Mouse (Mus musculus) MEL (cell line): ENCODE results near the gene Haus3. TPM values are rescaled to one million over a fixed set of nuclear protein-coding genes. Genes with fewer than 3 reads are reported as not detected.

Source experiments
- DNase-seq: peaks from one replicate; pipeline ENCODE4 v3.0.0; 2011; ENCODE audit warnings: low read depth, low spot score
- H3K27ac ChIP-seq: 2 replicates; pipeline ENCODE4 v1.5.1; 2012; ENCODE audit warnings: low read depth, mild to moderate bottlenecking, control low read depth, low read length, moderate library complexity; ENCODE audit not compliant: control insufficient read depth
- H3K27me3 ChIP-seq, 2 experiments: fragments of 150-350 bp in 1 of 2; sonication (generic) in 1 of 2; 2 replicates each; pipeline ENCODE4 v1.6.1; 2012; ENCODE audit warnings: low read length in 2 of 2, mild to moderate bottlenecking in 2 of 2, improper control_type of control experiment in 1 of 2, moderate library complexity in 1 of 2; ENCODE audit not compliant: insufficient read depth in 2 of 2, control insufficient read depth in 1 of 2
- H3K36me3 ChIP-seq, 2 experiments: 2 replicates each; pipeline ENCODE4 v1.6.1; 2012 to 2014; ENCODE audit warnings: low read length in 2 of 2, improper control_type of control experiment in 1 of 2, inconsistent platforms in 1 of 2, mild to moderate bottlenecking in 1 of 2; ENCODE audit not compliant: insufficient read depth in 2 of 2, control insufficient read depth in 1 of 2
- H3K4me1 ChIP-seq, 2 experiments: fragments of 150-350 bp in 1 of 2; sonication (generic) in 1 of 2; 2 replicates each; pipeline ENCODE4 v1.6.1; 2012; ENCODE audit warnings: low read length in 2 of 2, improper control_type of control experiment in 1 of 2, mild to moderate bottlenecking in 1 of 2; ENCODE audit not compliant: insufficient read depth in 2 of 2, control insufficient read depth in 1 of 2
- H3K4me3 ChIP-seq, 2 experiments: fragments of 150-350 bp in 1 of 2; sonication (generic) in 1 of 2; 2 replicates each; pipeline ENCODE4 v1.5.1; 2012; ENCODE audit warnings: low read depth in 2 of 2, low read length in 2 of 2, mild to moderate bottlenecking in 2 of 2, moderate library complexity in 2 of 2, control low read depth in 1 of 2, improper control_type of control experiment in 1 of 2; ENCODE audit not compliant: control insufficient read depth in 1 of 2, insufficient read depth in 1 of 2
- H3K79me2 ChIP-seq: 2 replicates; pipeline ENCODE4 v1.6.1; 2012; ENCODE audit warnings: mild to moderate bottlenecking, low read length, moderate library complexity; ENCODE audit not compliant: control insufficient read depth, poor library complexity, insufficient read depth
- H3K9ac ChIP-seq: 2 replicates; pipeline ENCODE4 v1.6.1; 2012; ENCODE audit warnings: low read depth, mild to moderate bottlenecking, control low read depth, low read length, moderate library complexity; ENCODE audit not compliant: control insufficient read depth, poor library complexity, severe bottlenecking
- H3K9me3 ChIP-seq: fragments of 150-350 bp; sonication (generic); replicated peaks from 2 replicates; pipeline ENCODE4 v1.6.1; 2012; ENCODE audit warnings: mild to moderate bottlenecking, low read length, improper control_type of control experiment, moderate library complexity; ENCODE audit not compliant: insufficient read depth
- BHLHE40 ChIP-seq: IDR thresholded peaks from 2 replicates; pipeline ENCODE4 v1.6.1; 2012; ENCODE audit warnings: low read depth, mild to moderate bottlenecking, inconsistent platforms, low read length, improper control_type of control experiment, borderline replicate concordance
- CHD2 ChIP-seq: IDR thresholded peaks from 2 replicates; pipeline ENCODE4 v1.6.1; 2011; ENCODE audit warnings: low read length, improper control_type of control experiment
- CTCF ChIP-seq, 3 experiments: IDR thresholded peaks in 2 of 3; conservative IDR thresholded peaks in 1 of 3; 2 replicates each; pipeline ENCODE4 v1.5.1; 2011 to 2012; ENCODE audit warnings: low read length in 3 of 3, low read depth in 2 of 3, mild to moderate bottlenecking in 2 of 3, improper control_type of control experiment in 1 of 3, inconsistent platforms in 1 of 3, mixed read lengths in 1 of 3, moderate library complexity in 1 of 3; ENCODE audit not compliant: control insufficient read depth in 1 of 3, insufficient read depth in 1 of 3, poor library complexity in 1 of 3, severe bottlenecking in 1 of 3
- E2F4 ChIP-seq: IDR thresholded peaks from 2 replicates; pipeline ENCODE4 v1.6.1; 2011; ENCODE audit warnings: low read depth, low read length, improper control_type of control experiment, borderline replicate concordance
- ELF1 ChIP-seq: IDR thresholded peaks from 2 replicates; pipeline ENCODE4 v1.6.1; 2014; ENCODE audit warnings: low read depth, mild to moderate bottlenecking, inconsistent platforms, low read length, improper control_type of control experiment, moderate library complexity
- HCFC1 ChIP-seq: IDR thresholded peaks from 2 replicates; pipeline ENCODE4 v1.6.1; 2012; ENCODE audit warnings: low read depth, mild to moderate bottlenecking, inconsistent platforms, low read length, improper control_type of control experiment, moderate library complexity
- MAFK ChIP-seq: IDR thresholded peaks from 2 replicates; pipeline ENCODE4 v1.6.1; 2011; ENCODE audit warnings: low read depth, mild to moderate bottlenecking, low read length, improper control_type of control experiment, borderline replicate concordance
- MAX ChIP-seq: IDR thresholded peaks from 2 replicates; pipeline ENCODE4 v1.6.1; 2011; ENCODE audit warnings: low read length, improper control_type of control experiment
- MAZ ChIP-seq: IDR thresholded peaks from 2 replicates; pipeline ENCODE4 v1.6.1; 2012; ENCODE audit warnings: low read depth, mild to moderate bottlenecking, inconsistent platforms, low read length, improper control_type of control experiment
- MYB ChIP-seq: IDR thresholded peaks from 2 replicates; pipeline ENCODE4 v1.6.1; 2011; ENCODE audit warnings: mild to moderate bottlenecking, low read depth, low read length, improper control_type of control experiment
- MYC ChIP-seq: IDR thresholded peaks from 2 replicates; pipeline ENCODE4 v1.6.1; 2011; ENCODE audit warnings: low read depth, mild to moderate bottlenecking, low read length, improper control_type of control experiment, moderate library complexity
- NELFE ChIP-seq: IDR thresholded peaks from 2 replicates; pipeline ENCODE4 v1.6.1; 2011; ENCODE audit warnings: low read depth, low read length, improper control_type of control experiment
- POLR2AphosphoS2 ChIP-seq: IDR thresholded peaks from 2 replicates; pipeline ENCODE4 v1.6.1; 2011; ENCODE audit warnings: low read length, improper control_type of control experiment
- POLR2AphosphoS5 ChIP-seq: IDR thresholded peaks from 2 replicates; pipeline ENCODE4 v1.6.1; 2012; ENCODE audit warnings: low read depth, borderline replicate concordance, mild to moderate bottlenecking, inconsistent platforms, low read length, moderate library complexity, mixed read lengths
- SIN3A ChIP-seq: IDR thresholded peaks from 2 replicates; pipeline ENCODE4 v1.6.1; 2012; ENCODE audit warnings: low read length, improper control_type of control experiment, inconsistent platforms
- TAL1 ChIP-seq: IDR thresholded peaks from 2 replicates; pipeline ENCODE4 v1.6.1; 2012; ENCODE audit warnings: mild to moderate bottlenecking, inconsistent platforms, low read length, moderate library complexity, mixed read lengths
- TBP ChIP-seq: IDR thresholded peaks from 2 replicates; pipeline ENCODE4 v1.8.0; 2011; ENCODE audit warnings: low read depth, low read length, improper control_type of control experiment
- TCF12 ChIP-seq: IDR thresholded peaks from 2 replicates; pipeline ENCODE4 v1.6.1; 2014; ENCODE audit warnings: low read depth, mild to moderate bottlenecking, inconsistent platforms, low read length, improper control_type of control experiment, moderate library complexity
- UBTF ChIP-seq: IDR thresholded peaks from 2 replicates; pipeline ENCODE4 v1.6.1; 2012; ENCODE audit warnings: low read depth, mild to moderate bottlenecking, inconsistent platforms, low read length, improper control_type of control experiment, moderate library complexity, borderline replicate concordance; ENCODE audit not compliant: insufficient read depth
- USF1 ChIP-seq: IDR thresholded peaks from 2 replicates; pipeline ENCODE4 v1.6.1; 2014; ENCODE audit warnings: low read depth, mild to moderate bottlenecking, inconsistent platforms, low read length, improper control_type of control experiment, moderate library complexity
- ZKSCAN1 ChIP-seq: IDR thresholded peaks from 2 replicates; pipeline ENCODE4 v1.6.1; 2012; ENCODE audit warnings: low read depth, mild to moderate bottlenecking, inconsistent platforms, low read length, improper control_type of control experiment, moderate library complexity
- ZNF384 ChIP-seq: IDR thresholded peaks from 2 replicates; pipeline ENCODE4 v1.6.1; 2012; ENCODE audit warnings: low read depth, mild to moderate bottlenecking, inconsistent platforms, low read length, improper control_type of control experiment
- polyA plus RNA-seq, 2 experiments: library from polyadenylated mRNA; stranded (reverse) in 1 of 2; unstranded in 1 of 2; fragments of >175 nt in 1 of 2; fragments of >200 nt in 1 of 2; gene quantifications; 2 replicates each; pipeline versions ENCODE4 v1.2.1 to v1.2.4; 2012; ENCODE audit warnings: low replicate concordance in 2 of 2, low read depth in 1 of 2; ENCODE audit not compliant: insufficient read length in 2 of 2, insufficient read depth in 1 of 2, missing spikeins in 1 of 2
- total RNA-seq: library from RNA; depleted of rRNA; stranded (reverse); fragments of 300-350 nt; gene quantifications from 2 replicates; pipeline ENCODE4 v1.2.3, GENCODE M21; 2012

Gene Haus3
- total and polyA plus RNA-seq, 3 experiments, result 52.6 to 184 (median 54.0) TPM

DNA sequence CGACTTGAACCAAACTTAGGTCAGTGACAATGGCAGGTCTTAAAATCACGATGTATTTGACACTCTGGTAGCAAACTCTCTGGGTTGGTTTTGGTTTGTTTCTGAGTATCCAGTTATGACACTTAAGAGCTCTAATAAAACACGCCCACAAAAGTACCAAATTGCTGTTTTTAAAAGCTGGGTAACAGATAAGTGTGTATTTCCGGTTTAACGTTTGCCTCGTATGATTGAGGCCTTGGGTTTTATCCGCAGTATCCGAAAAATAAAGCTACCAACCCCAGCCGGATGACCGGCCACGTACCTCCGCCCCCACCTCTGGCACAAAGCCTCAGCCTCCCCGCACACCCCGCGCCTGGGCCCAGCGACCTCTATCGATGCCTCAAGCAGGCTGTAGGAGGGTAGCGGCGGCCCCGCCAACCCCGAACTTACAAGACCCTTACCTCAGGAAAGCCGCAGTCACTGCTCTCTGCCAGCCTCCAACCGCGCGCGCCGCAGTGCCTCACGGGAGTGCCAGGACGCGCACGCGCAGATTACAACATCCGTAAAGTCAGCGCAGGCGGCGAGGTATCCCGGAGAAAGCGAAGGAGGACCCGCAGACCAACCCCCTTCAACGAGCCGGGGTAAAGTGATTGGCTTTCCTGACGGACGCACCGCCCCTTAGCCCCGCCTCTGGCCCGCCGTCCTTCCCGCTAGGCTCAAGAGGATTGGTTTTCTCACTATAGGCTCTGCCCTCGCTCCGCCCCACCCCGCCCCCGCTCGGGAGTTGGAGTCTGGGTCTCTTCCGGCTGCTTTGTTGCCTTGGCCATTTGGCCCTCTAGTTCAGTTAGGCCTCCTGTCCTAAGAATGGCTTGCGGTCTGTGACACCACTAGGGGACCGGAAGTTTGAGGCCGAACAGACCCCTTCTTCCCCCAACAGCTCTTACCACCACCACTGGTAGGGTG is at the start of gene Haus3, which contains the start of gene Poln (continued):
- TF ChIP-seq MAFK (no peak; the same call in 1 of the 2 replicates), ZNF384 (peak; percentile 31; the same call in 1 of the 2 replicates), MYC (peak; percentile 91), E2F4 (no peak), MYB (peak; percentile 80; the same call in 1 of the 2 replicates), TAL1 (no peak)
- TF ChIP-seq, all 39 proteins: peak for 24

- Histone ChIP-seq H3K9ac (no peak overlapping the region), H3K4me1 (no peaks in the 10 kb centered on the region), H3K4me3 (no peak overlapping the region), H3K27me3 (peaks cover 18 to 32% of the 10 kb centered on the region in 2 experiments), H3K9me3 (no peaks in the 10 kb centered on the region), H3K79me2 (no peaks in the 10 kb centered on the region), H3K36me3 (no peaks in the 10 kb centered on the region), H3K27ac (no peak overlapping the region)
- no peak for TF ChIP-seq SIN3A
- no peak for TF ChIP-seq POLR2AphosphoS2
- no peak for TF ChIP-seq NELFE
- TF ChIP-seq CTCF (IDR thresholded peaks at IDR 0.05 in 2 of 3, conservative IDR thresholded peaks at IDR 0.05 in 1 of 3; ENCODE audit: control insufficient read depth in 1 of 3, insufficient read depth in 1 of 3, low read depth in 2 of 3, low read length in 3 of 3, poor library complexity in 1 of 3, severe bottlenecking in 1 of 3), result no peak
- TF ChIP-seq TCF12, result no peak
- no peak for TF ChIP-seq MYB
- no peak for TF ChIP-seq MAZ
- no peak for TF ChIP-seq TBP
- TF ChIP-seq HCFC1, result no peak
- TF ChIP-seq POLR2AphosphoS5, result no peak
- TF ChIP-seq MAX, result no peak
- no peak for TF ChIP-seq ELF1
- no peak for TF ChIP-seq TAL1
- TF ChIP-seq ZKSCAN1, result no peak
- no peak for TF ChIP-seq BHLHE40
- no peak for TF ChIP-seq USF1
- TF ChIP-seq MYC, result no peak
- TF ChIP-seq UBTF, result no peak
- TF ChIP-seq CHD2, result no peak
- DNase-seq, result no peak
Measured at GRCm38 (mm10) chr5:34218672-34219071, 49.3 kb upstream of the Haus3 start.
